Comparison of ENCODE assay signal across 7 mouse cellular contexts in genomic region chr1:39535515-39536311, GRCm38 (mm10). TPM values are rescaled to one million over a fixed set of nuclear protein-coding genes. Genes with fewer than 3 reads are reported as not detected.
DNase-seq lines count a peak whose midpoint lies in the region; ATAC-seq lines count a peak whose summit lies in the region.

No protein-coding gene starts in this region.

- under 1% methylated on average over 98 of the region's 100 CpGs for WGBS in intestine, embryonic 16.5 days
- under 1% methylated on average over 95 of the region's 100 CpGs for WGBS in midbrain, embryonic 11.5 days

- H3K36me3 ChIP-seq in intestine, embryonic 16.5 days (ENCODE audit: control insufficient read depth, insufficient read depth, low read length) = peaks cover 23% of the 10 kb centered on the region
- H3K36me3 ChIP-seq in midbrain, embryonic 11.5 days (ENCODE audit: control insufficient read depth, insufficient read depth, low read length) = peaks cover 26% of the 10 kb centered on the region

- H3K4me1 ChIP-seq in intestine, embryonic 16.5 days (ENCODE audit: control insufficient read depth, insufficient read depth, low read length) = peaks cover 16% of the 10 kb centered on the region
- peaks cover 9% of the 10 kb centered on the region for H3K4me1 ChIP-seq in midbrain, embryonic 11.5 days (ENCODE audit: control insufficient read depth, insufficient read depth, low read length)

- H3K27me3 ChIP-seq in intestine, embryonic 16.5 days (replicated peaks; ENCODE audit: control insufficient read depth, insufficient read depth, low read length) = no peaks in the 10 kb centered on the region
- H3K27me3 ChIP-seq in midbrain, embryonic 11.5 days (ENCODE audit: control insufficient read depth, insufficient read depth, low read length) = no peaks in the 10 kb centered on the region

- H3K4me2 ChIP-seq in intestine, embryonic 16.5 days (ENCODE audit: low read depth, low read length) = peak overlapping the region; percentile 76
- H3K4me2 ChIP-seq in midbrain, embryonic 11.5 days = peak overlapping the region; percentile 81

- peak overlapping the region; percentile 94 for H3K9ac ChIP-seq in intestine, embryonic 16.5 days (ENCODE audit: low read depth, low read length)
- H3K9ac ChIP-seq in midbrain, embryonic 11.5 days (ENCODE audit: low read length) = peak overlapping the region; percentile 93

- intact Hi-C loops in left cerebral cortex, postnatal 36 days (cut with DNase I) = no loop called here

- ATAC-seq in intestine, embryonic 16.5 days = peak; percentile 93
- peak; percentile 95 for ATAC-seq in midbrain, embryonic 11.5 days (ENCODE audit: low FRiP score)

- peak overlapping the region; percentile 91 for H3K27ac ChIP-seq in intestine, embryonic 16.5 days (ENCODE audit: low read length)
- H3K27ac ChIP-seq in midbrain, embryonic 11.5 days (ENCODE audit: low read depth, low read length) = peak overlapping the region; percentile 83

- DNase-seq in adrenal gland, adult 8-10 months = peak; percentile 96
- DNase-seq in embryo, embryonic 9.5 days (ENCODE audit: extremely low spot score) = peak; percentile 99
- DNase-seq in gastrocnemius, postnatal 4 days (ENCODE audit: low spot score in 2 of 2) = peak; percentile 92 to 98
- DNase-seq in left cerebral cortex, postnatal 36 days (ENCODE audit: low spot score in 2 of 2) = peak; percentile 99
- DNase-seq in midbrain, embryonic 11.5 days (ENCODE audit: low spot score, missing footprints) = peak; percentile 100
- peak; percentile 96 for DNase-seq in skeletal muscle tissue, adult 2 months (ENCODE audit: low read depth, low spot score)

- peak overlapping the region; percentile 97 for H3K4me3 ChIP-seq in intestine, embryonic 16.5 days (ENCODE audit: low read length)
- H3K4me3 ChIP-seq in midbrain, embryonic 11.5 days (ENCODE audit: low read depth, low read length) = peak overlapping the region; percentile 73

- peaks cover 8% of the 10 kb centered on the region; the same call in 1 of the 2 replicates for H3K9me3 ChIP-seq in intestine, embryonic 16.5 days (ENCODE audit: control insufficient read depth, low read length)
- peaks cover 8% of the 10 kb centered on the region; the same call in 1 of the 2 replicates for H3K9me3 ChIP-seq in midbrain, embryonic 11.5 days (ENCODE audit: control insufficient read depth, low read length)

RNA-seq across cellular contexts. Expression of gene Cnot11, which starts 0.9 kb away (rescaled TPM):
- total RNA-seq in adrenal gland, adult 8-10 months (2022) = 10 to 100 TPM; 20.6 to 25.8 (median 22.9) TPM
- 10 to 100 TPM; 20.0 to 21.8 TPM for total RNA-seq in gastrocnemius, postnatal 4 days (2021)
- polyA plus RNA-seq in intestine, embryonic 16.5 days (2015; fragmentation: Nextera tagmentation; extraction: Ambion mirVana) = 12.9 and 13.9 TPM in 2 replicates
- total RNA-seq in left cerebral cortex, postnatal 36 days (2021) = 10 to 100 TPM; 24.8 to 25.9 TPM
- 29.9 and 33.3 TPM in 2 replicates for polyA plus RNA-seq in midbrain, embryonic 11.5 days (2014; fragmentation: Nextera tagmentation; extraction: Ambion mirVana)

RNA-seq across cellular contexts. Expression of gene Rnf149, which starts 41.5 kb away (rescaled TPM):
- 10 to 100 TPM; 42.9 to 56.9 (median 49.2) TPM for total RNA-seq in adrenal gland, adult 8-10 months (2022)
- total RNA-seq in gastrocnemius, postnatal 4 days (2021) = 10 to 100 TPM; 12.6 to 14.2 TPM
- polyA plus RNA-seq in intestine, embryonic 16.5 days (2015; fragmentation: Nextera tagmentation; extraction: Ambion mirVana) = 13.5 and 26.3 TPM in 2 replicates
- total RNA-seq in left cerebral cortex, postnatal 36 days (2021) = 10 to 100 TPM; 29.1 to 35.2 TPM
- 22.0 and 22.6 TPM in 2 replicates for polyA plus RNA-seq in midbrain, embryonic 11.5 days (2014; fragmentation: Nextera tagmentation; extraction: Ambion mirVana)

RNA-seq across cellular contexts. Expression of gene Tbc1d8, which starts 57.2 kb away (rescaled TPM):
- 10 to 100 TPM in 2 of 4 experiments, 1 to 10 TPM in 2; 6.8 to 15.1 (median 11.5) TPM for total RNA-seq in adrenal gland, adult 8-10 months (2022)
- 10 to 100 TPM; 21.2 to 21.4 TPM for total RNA-seq in gastrocnemius, postnatal 4 days (2021)
- polyA plus RNA-seq in intestine, embryonic 16.5 days (2015; fragmentation: Nextera tagmentation; extraction: Ambion mirVana) = 7.3 and 7.4 TPM in 2 replicates
- total RNA-seq in left cerebral cortex, postnatal 36 days (2021) = 10 to 100 TPM; 16.9 to 19.3 TPM
- 4.6 and 5.4 TPM in 2 replicates for polyA plus RNA-seq in midbrain, embryonic 11.5 days (2014; fragmentation: Nextera tagmentation; extraction: Ambion mirVana)

Comparison
In these comparisons a context has a peak if more than half of its experiments do, and no peak if none do; other contexts are left out.
1. Peak in every context shown above with its lines: DNase-seq, ATAC-seq, H3K4me3 ChIP-seq and H3K27ac ChIP-seq.